In genomic region chr3:107037536-107038155, GRCm38 (mm10) we compare ENCODE assay signal across 9 mouse cellular contexts. TPM values are rescaled to one million over a fixed set of nuclear protein-coding genes. Genes with fewer than 3 reads are reported as not detected.
DNase-seq lines count a peak whose midpoint lies in the region; ATAC-seq and TF ChIP-seq lines count a peak whose summit lies in the region.
"Had no signal": no experiment of that assay in that cellular context is flagged by ENCODE, and none has a peak within 500 bp of the region (broad histone marks: within the 10 kb centered on the region; RNA-seq: fewer than 3 reads in every experiment).

No protein-coding gene starts in this region.

- peaks cover 16% of the 10 kb centered on the region for H3K27me3 ChIP-seq in forebrain, embryonic 10.5 days (ENCODE audit: poor library complexity, severe bottlenecking)
- H3K27me3 ChIP-seq in limb, embryonic 10.5 days (ENCODE audit: low read depth, poor library complexity, severe bottlenecking): peaks cover 16% of the 10 kb centered on the region
- peaks cover 6% of the 10 kb centered on the region; the same call in 1 of the 2 replicates for H3K27me3 ChIP-seq in neural tube, embryonic 11.5 days (ENCODE audit: control insufficient read depth, insufficient read depth, low read length)

- H3K4me3 ChIP-seq in gastrocnemius, adult 2 months: peak overlapping the region; percentile 81; the same call in 1 of the 2 replicates
- peak overlapping the region; percentile 77 for H3K4me3 ChIP-seq in forebrain, embryonic 10.5 days
- 0 out of 2 replicates have a peak overlapping the region, but pooled peaks have one; percentile 76 for H3K4me3 ChIP-seq in limb, embryonic 10.5 days
- H3K4me3 ChIP-seq in neural tube, embryonic 11.5 days (ENCODE audit: low read depth, low read length): no peak overlapping the region; the same call in 1 of the 2 replicates

- H3K36me3 ChIP-seq in forebrain, embryonic 10.5 days (replicated peaks): peaks cover 4% of the 10 kb centered on the region; the same call in 1 of the 2 replicates
- no peaks in the 10 kb centered on the region for H3K36me3 ChIP-seq in limb, embryonic 10.5 days
- no peaks in the 10 kb centered on the region for H3K36me3 ChIP-seq in neural tube, embryonic 11.5 days (ENCODE audit: control insufficient read depth, insufficient read depth, low read length)

- peak overlapping the region; percentile 69 for H3K4me2 ChIP-seq in neural tube, embryonic 11.5 days (ENCODE audit: low read depth)

- ATAC-seq in neural tube, embryonic 11.5 days (ENCODE audit: insufficient read depth, low FRiP score, low TSS enrichment): no peak

- H3K4me1 ChIP-seq in forebrain, embryonic 10.5 days: peaks cover 69% of the 10 kb centered on the region
- H3K4me1 ChIP-seq in limb, embryonic 10.5 days: peaks cover 23% of the 10 kb centered on the region
- H3K4me1 ChIP-seq in neural tube, embryonic 11.5 days (ENCODE audit: control insufficient read depth, insufficient read depth, low read length): no peaks in the 10 kb centered on the region; the same call in 1 of the 2 replicates

- H3K9me3 ChIP-seq in forebrain, embryonic 10.5 days: 0 out of 2 replicates have a peak, but pooled peaks cover 3% of the 10 kb centered on the region
- no peaks in the 10 kb centered on the region for H3K9me3 ChIP-seq in limb, embryonic 10.5 days (replicated peaks)
- H3K9me3 ChIP-seq in neural tube, embryonic 11.5 days (ENCODE audit: control insufficient read depth, low read length): no peaks in the 10 kb centered on the region

- no peak overlapping the region for H3K27ac ChIP-seq in gastrocnemius, adult 2 months
- no peak overlapping the region for H3K27ac ChIP-seq in forebrain, embryonic 10.5 days
- H3K27ac ChIP-seq in limb, embryonic 10.5 days: no peak overlapping the region
- H3K27ac ChIP-seq in neural tube, embryonic 11.5 days (ENCODE audit: low read depth, low read length): no peak overlapping the region
- H3K27ac ChIP-seq: heart, adult 2 months had no signal

- TF ChIP-seq CTCF in gastrocnemius, adult 2 months (IDR thresholded peaks at IDR 0.05): no peak

- intact Hi-C loops in gastrocnemius, adult 2 months (cut with DNase I): no loop called here

- no peak overlapping the region for H3K9ac ChIP-seq in neural tube, embryonic 11.5 days (ENCODE audit: low read length)

- WGBS in forebrain, embryonic 10.5 days: 88% methylated on average over 16 of the region's 16 CpGs
- 86% methylated on average over 16 of the region's 16 CpGs for whole genome bisulfite sequencing in limb, embryonic 10.5 days
- 84% methylated on average over 16 of the region's 16 CpGs for WGBS in neural tube, embryonic 11.5 days

- DNase-seq in gastrocnemius, adult 2 months: no peak
- no peak for DNase-seq in gastrocnemius, postnatal 25 days
- DNase-seq in A20 (ENCODE audit: low read depth, low spot score): peak; percentile 48
- DNase-seq in forebrain, embryonic 10.5 days (ENCODE audit: extremely low spot score, low spot score): no peak
- DNase-seq in limb, embryonic 10.5 days (ENCODE audit: low spot score): no peak
- no peak for DNase-seq in neural tube, embryonic 11.5 days (ENCODE audit: low spot score)
- DNase-seq in embryo, embryonic 9.5 days (ENCODE audit: extremely low spot score): no peak
- DNase-seq in testis, postnatal 10 days (ENCODE audit: low spot score): no peak

RNA-seq across cellular contexts. Expression of gene Kcna3, which starts 1.7 kb away (rescaled TPM):
- total RNA-seq in gastrocnemius, adult 2 months (2021): not detected
- not detected for total RNA-seq in gastrocnemius, postnatal 25 days (2021)
- polyA plus RNA-seq in forebrain, embryonic 10.5 days (2016; fragmentation: Nextera tagmentation; extraction: Ambion mirVana): 3.3 and 3.5 TPM in 2 replicates
- 2.0 and 2.1 TPM in 2 replicates for polyA plus RNA-seq in limb, embryonic 10.5 days (2016; fragmentation: Nextera tagmentation; extraction: Ambion mirVana)
- 2.9 and 3.6 TPM in 2 replicates for polyA plus RNA-seq in neural tube, embryonic 11.5 days (2014; fragmentation: Nextera tagmentation; extraction: Ambion mirVana)
